Mouse (Mus musculus) heart, embryonic 10.5 days (tissue): ENCODE measurements at regions not wholly inside any gene's neighbourhood (a gene's known extent, or its start where the extent isn't known, plus 50 kb on each side); places are given as distances from the start of the nearest gene placed in this dataset.
A peak's percentile ranks its signal among the peaks of the same experiment; 100 is the strongest.

Experiments
- DNase-seq: peaks from one replicate; pipeline ENCODE4 v3.0.0-alpha.2; 2017; ENCODE audit warnings: low spot score
- H3K27ac ChIP-seq: fragments of 300-500 bp; sonication (generic); 2 replicates; pipeline ENCODE4 v1.5.1; 2016; ENCODE audit warnings: mild to moderate bottlenecking
- H3K27me3 ChIP-seq: fragments of 300-500 bp; sonication (generic); 2 replicates; pipeline ENCODE4 v1.6.1; 2016; ENCODE audit warnings: mild to moderate bottlenecking; ENCODE audit not compliant: poor library complexity, insufficient read depth, severe bottlenecking
- H3K36me3 ChIP-seq: fragments of 300-500 bp; sonication (generic); 2 replicates; pipeline ENCODE4 v1.6.1; 2016; ENCODE audit warnings: mild to moderate bottlenecking, moderate library complexity
- H3K4me1 ChIP-seq: fragments of 300-500 bp; sonication (generic); 2 replicates; pipeline ENCODE4 v1.6.1; 2016; ENCODE audit warnings: mild to moderate bottlenecking
- H3K4me3 ChIP-seq: fragments of 300-500 bp; sonication (generic); 2 replicates; pipeline ENCODE4 v1.5.1; 2016; ENCODE audit warnings: mild to moderate bottlenecking, moderate library complexity
- H3K9me3 ChIP-seq: fragments of 300-500 bp; sonication (generic); 2 replicates; pipeline ENCODE4 v1.6.1; 2016; ENCODE audit warnings: mild to moderate bottlenecking, moderate library complexity
- WGBS: fragments of 180-500 bp; shearing (Covaris S2); methylation state at CpG from one replicate; pipeline ENCODE4 v1.1.7; 2016; 5-methylcytosine and 5-hydroxymethylcytosine counted together

DNA sequence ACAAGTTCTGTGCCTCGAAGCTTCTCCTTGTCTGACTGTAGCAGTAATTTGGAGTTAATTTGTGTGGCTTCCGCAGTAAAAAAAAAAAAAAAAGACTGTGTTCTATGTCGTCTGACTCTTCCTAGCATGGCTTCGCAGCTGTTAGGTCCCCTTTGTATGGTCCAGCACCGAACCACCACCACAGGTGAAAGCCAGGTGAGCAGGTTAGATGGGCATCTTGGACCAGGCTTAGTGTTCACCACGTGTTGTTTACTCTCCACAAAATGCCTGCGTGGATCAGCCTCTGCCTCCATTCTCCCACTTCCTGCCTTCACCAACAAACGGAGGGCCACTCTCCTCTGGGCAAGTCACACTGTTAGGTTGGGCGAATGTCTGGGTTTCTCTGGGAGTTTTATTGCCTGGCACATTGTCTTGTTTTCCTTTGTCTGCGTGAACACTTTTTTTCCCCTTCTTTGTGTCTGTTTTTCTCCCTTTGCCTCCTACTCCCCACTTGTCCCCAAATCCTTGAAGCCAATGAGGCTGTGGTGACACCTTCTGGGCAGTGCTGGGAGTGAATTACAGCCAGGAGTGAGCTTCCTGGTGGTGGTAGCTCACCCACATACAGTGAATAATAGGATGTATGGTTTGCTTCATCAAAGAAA lies 308.1 kb upstream of the Pmfbp1 start:
- peak; percentile 81 for DNase-seq
- Histone ChIP-seq H3K27ac (peak overlapping the region; percentile 83), H3K36me3 (no peaks in the 10 kb centered on the region), H3K9me3 (no peaks in the 10 kb centered on the region), H3K4me1 (peaks cover 4% of the 10 kb centered on the region; the same call in 1 of the 2 replicates), H3K27me3 (no peaks in the 10 kb centered on the region), H3K4me3 (peak overlapping the region; percentile 39)
- 43% methylated on average over 10 of the region's 10 CpGs for WGBS

DNA sequence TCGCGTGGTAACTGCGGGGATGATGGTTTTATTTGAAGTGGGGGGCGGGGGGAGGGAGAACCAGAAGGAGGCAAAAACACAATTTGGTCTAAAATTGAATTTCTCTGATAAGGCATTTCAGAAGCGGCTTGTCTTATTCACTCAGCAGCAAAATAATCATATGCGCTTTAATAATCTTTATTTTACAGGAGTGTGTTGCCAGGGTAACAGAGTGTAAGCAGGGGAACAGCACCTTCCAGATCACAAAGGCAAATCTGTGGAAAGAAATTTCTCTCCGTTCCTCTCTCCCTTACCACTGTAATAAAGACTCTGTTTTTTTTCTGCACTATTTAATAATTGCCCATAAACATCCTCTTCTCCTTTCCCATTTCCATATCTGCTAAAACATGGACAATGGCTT lies 306.2 kb upstream of the Pmfbp1 start:
- no peaks in the 10 kb centered on the region for H3K9me3 ChIP-seq
- H3K4me1 ChIP-seq, result peaks cover 4% of the 10 kb centered on the region; the same call in 1 of the 2 replicates
- H3K4me3 ChIP-seq, result no peak overlapping the region
- 85% methylated on average over 7 of the region's 7 CpGs for WGBS
- no peak overlapping the region for H3K27ac ChIP-seq
- no peak for DNase-seq
- H3K36me3 ChIP-seq, result no peaks in the 10 kb centered on the region
- no peaks in the 10 kb centered on the region for H3K27me3 ChIP-seq

DNA sequence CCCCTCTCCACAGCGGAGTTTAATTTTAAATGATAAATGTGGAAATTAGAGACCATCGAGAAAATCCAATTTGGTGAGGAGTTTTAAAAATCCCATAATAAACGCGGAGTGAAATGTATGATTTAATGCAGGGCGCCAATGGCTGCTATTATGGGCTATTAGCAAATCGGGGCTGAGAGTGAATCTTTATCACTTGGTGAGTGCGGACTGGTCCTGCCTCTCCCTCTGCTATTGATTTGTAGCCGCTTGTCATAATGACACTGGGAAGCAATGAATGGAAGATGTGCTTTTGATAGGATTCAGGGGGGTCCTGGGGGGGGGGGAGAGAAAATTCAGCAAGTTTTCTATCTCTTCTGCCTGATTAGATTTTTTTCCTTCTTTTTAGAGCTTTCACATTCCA lies 279.6 kb upstream of the Pmfbp1 start:
- DNase-seq, result no peak
- no peaks in the 10 kb centered on the region for H3K27me3 ChIP-seq
- no peak overlapping the region for H3K4me3 ChIP-seq
- H3K9me3 ChIP-seq, result no peaks in the 10 kb centered on the region
- no peaks in the 10 kb centered on the region for H3K36me3 ChIP-seq
- H3K27ac ChIP-seq, result no peak overlapping the region
- no peaks in the 10 kb centered on the region for H3K4me1 ChIP-seq
- WGBS, result 83% methylated on average over 8 of the region's 8 CpGs

DNA sequence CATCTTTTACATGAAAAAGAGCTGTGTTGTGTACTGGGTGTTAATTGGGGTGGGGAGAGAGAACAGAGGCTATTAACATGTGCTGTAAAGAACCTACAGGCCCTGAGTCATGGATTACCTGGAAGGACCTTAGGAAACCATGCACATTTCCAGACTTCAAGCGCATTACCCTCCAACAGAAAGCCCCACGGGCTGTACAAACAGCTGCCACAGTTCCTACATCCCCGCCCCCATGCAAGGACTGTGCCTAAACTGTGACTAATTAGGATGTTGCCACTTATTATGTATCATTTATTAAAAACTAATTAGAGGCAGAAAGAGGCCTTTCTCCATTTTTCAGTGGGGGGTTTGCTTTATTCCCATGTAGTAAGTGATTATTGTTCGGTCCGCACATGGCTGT lies 277.5 kb upstream of the Pmfbp1 start:
- no peaks in the 10 kb centered on the region for H3K9me3 ChIP-seq
- no peak overlapping the region for H3K4me3 ChIP-seq
- H3K27me3 ChIP-seq, result no peaks in the 10 kb centered on the region
- H3K27ac ChIP-seq, result no peak overlapping the region
- no peaks in the 10 kb centered on the region for H3K36me3 ChIP-seq
- H3K4me1 ChIP-seq, result no peaks in the 10 kb centered on the region
- DNase-seq, result no peak
- WGBS, result 88% methylated on average over 5 of the region's 5 CpGs

DNA sequence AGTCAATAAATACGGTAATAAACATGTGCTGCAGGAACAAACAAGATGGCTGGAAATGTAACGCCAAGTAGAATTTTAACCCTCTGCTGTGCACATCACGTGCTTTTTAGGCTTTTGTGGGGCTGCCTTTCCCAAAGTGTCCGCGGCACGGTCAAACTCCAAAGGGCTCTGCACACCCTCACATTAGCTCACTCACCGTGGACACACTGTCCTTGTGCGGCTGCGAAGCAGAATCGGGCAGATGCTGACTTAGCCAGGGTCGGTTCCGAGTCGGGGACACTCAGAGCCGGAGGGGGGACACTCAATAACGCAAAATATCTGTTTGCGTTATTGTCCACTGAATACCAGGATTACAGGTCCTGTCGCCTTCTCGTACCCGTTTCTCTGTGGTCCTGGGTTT lies 276.5 kb upstream of the Pmfbp1 start:
- Histone ChIP-seq H3K9me3 (no peaks in the 10 kb centered on the region), H3K4me1 (no peaks in the 10 kb centered on the region), H3K27me3 (no peaks in the 10 kb centered on the region), H3K36me3 (no peaks in the 10 kb centered on the region), H3K27ac (no peak overlapping the region), H3K4me3 (no peak overlapping the region)
- no peak for DNase-seq
- 90% methylated on average over 19 of the region's 19 CpGs for WGBS

DNA sequence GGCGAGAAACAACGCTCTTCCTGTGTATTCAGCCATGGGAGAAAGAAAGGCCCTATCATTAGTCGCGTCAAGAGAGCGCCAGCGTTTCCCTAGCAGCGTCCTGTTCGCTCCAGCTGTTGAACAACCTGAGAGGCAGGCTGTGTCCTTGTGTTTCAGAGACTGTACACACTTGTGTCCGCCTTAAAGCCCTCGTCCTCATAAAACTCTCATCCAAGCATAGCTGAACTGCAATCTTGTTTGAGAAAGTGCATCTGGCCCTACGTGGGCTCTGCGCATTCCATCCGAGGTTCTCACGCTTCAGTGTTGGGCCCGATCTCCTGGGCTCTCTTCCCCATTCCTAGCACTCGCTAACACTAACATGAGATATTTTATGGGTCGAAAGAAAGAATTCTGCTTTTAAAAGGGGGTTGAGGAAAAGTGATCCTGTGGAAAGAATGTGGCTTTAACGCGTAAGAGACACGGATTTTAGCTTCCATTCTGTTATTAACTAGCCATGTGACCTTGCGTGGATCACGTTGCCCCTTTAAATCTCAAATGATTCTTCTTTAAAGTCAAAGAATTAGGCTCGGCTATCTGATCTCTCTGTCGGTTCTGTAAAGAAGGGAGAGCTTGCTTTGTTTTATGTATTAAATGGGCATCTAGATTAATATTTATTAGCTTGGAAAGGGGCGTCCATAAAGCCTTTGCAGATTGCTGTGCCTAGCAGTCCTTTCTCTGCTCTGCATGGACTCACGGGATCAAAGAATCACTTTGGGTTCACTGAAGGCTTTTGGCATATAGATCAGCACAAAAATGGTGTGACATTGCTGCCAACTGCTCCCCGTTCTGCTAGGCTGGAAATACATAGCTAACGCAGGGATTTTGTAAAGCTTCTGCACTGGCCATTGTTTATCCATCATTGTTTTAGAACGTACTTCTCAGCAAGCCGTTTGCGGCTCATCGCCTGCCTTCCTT lies 261.3 kb upstream of the Pmfbp1 start:
- no peak overlapping the region for H3K4me3 ChIP-seq
- H3K27me3 ChIP-seq, result no peaks in the 10 kb centered on the region
- WGBS, result 82% methylated on average over 32 of the region's 32 CpGs
- H3K27ac ChIP-seq, result no peak overlapping the region
- H3K9me3 ChIP-seq, result no peaks in the 10 kb centered on the region
- no peaks in the 10 kb centered on the region for H3K36me3 ChIP-seq
- no peak for DNase-seq
- no peaks in the 10 kb centered on the region for H3K4me1 ChIP-seq

DNA sequence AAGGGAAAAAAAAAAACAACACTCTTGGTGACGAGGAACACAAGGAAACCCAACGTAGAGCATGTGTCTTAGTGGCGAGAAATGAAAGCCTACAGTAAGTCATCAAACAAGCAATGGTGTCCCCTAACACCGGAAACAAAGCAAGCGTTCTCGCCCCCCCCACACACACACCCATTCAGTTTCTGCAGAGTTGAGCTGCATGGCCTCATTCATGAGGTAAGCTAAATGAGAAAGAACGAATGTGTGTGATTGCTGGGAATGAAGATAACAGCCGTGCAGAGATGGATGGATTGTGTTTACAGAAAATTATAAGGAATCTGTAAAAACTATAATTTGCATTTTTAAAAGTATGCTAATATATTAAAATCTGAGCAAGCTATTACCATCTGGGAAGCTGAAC lies 248.3 kb upstream of the Pmfbp1 start:
- DNase-seq, result no peak
- Histone ChIP-seq H3K9me3 (no peaks in the 10 kb centered on the region), H3K4me3 (no peak overlapping the region), H3K36me3 (no peaks in the 10 kb centered on the region), H3K27ac (no peak overlapping the region), H3K27me3 (no peaks in the 10 kb centered on the region), H3K4me1 (no peaks in the 10 kb centered on the region)
- WGBS, result 79% methylated on average over 8 of the region's 8 CpGs

DNA sequence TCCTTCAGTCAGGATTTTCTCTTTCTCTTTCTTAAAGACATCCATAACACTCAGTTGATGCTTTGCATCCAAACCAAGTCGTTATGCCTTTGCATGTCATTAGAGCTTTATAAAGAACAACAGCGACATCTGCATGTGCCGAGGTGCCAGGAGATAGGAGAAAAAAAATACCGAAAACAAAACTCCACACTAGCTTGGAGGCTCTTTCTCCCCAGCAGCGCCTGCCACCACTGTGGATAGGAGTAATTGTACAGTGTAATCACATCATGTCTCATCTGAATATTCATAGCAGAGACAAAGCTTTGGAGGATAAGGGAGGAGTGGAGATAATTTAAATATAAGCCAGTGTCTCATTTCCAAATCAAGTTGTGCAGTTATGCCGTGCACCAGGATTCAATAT lies 246.0 kb upstream of the Pmfbp1 start:
- WGBS, result 79% methylated on average over 6 of the region's 6 CpGs
- Histone ChIP-seq H3K4me1 (no peaks in the 10 kb centered on the region), H3K9me3 (no peaks in the 10 kb centered on the region), H3K4me3 (no peak overlapping the region), H3K27me3 (no peaks in the 10 kb centered on the region), H3K27ac (no peak overlapping the region), H3K36me3 (no peaks in the 10 kb centered on the region)
- no peak for DNase-seq

DNA sequence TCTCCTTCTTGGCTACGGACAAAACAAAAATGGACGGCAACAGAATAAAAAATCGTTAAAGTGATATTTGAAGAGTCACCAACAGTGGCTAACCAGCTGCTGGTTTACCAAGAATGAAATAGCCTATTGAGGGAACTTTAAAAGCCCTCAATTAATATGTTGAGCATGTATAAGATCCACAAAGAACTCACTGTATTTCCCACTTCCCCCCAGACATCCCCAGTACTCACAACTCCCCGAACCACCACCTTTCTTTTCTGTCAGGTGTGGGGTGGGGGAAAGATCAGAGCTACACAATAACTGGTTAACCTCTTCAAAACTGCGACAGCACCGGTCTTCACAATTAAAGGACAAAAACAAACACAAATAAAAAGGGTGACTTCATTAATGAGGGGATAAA lies 245.5 kb upstream of the Pmfbp1 start:
- Histone ChIP-seq H3K27me3 (no peaks in the 10 kb centered on the region), H3K4me1 (no peaks in the 10 kb centered on the region), H3K36me3 (no peaks in the 10 kb centered on the region), H3K9me3 (no peaks in the 10 kb centered on the region), H3K4me3 (no peak overlapping the region), H3K27ac (no peak overlapping the region)
- no peak for DNase-seq
- WGBS, result 87% methylated on average over 6 of the region's 6 CpGs

DNA sequence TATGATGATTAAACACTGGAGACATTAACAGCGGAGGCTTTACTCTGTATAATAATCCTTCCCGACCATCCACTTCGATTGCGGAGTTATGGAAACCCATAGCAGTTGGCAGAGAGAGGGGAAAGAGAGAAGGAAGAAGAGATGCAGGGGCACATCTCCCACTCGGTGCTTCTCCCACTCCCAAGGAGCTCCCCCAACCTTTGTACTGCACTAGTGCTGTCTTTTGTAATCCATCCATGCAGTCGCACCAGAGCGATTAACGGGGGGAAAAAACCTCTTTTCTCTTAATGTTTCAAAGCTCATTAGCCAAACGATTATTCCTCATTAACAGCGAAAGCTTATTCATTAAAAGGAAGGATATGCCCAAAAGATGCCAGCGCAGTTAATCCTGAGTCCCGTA lies 244.6 kb upstream of the Pmfbp1 start:
- Histone ChIP-seq H3K27me3 (no peaks in the 10 kb centered on the region), H3K36me3 (no peaks in the 10 kb centered on the region), H3K4me3 (no peak overlapping the region), H3K4me1 (no peaks in the 10 kb centered on the region), H3K9me3 (no peaks in the 10 kb centered on the region), H3K27ac (no peak overlapping the region)
- DNase-seq, result no peak
- WGBS, result 88% methylated on average over 12 of the region's 12 CpGs

DNA sequence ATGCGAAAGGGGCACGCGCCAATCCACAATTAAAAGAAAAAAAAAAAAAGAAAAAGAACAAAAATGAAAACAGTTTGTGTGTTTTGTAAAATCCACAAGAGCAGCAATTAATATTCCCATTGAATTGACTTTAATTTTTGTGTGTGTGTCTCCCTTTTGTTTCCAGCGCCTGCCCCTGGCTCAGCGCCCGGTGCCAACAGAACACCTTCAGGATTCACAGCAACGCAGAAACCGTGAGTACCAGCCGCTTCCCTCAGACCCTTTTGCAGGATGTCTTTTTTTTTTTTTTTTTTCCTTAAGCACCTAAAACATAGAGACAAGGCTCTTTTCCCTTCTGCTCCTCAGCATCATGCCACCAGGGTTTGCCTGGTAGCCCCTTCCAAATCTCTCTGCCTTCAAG lies 244.1 kb upstream of the Pmfbp1 start:
- DNase-seq, result no peak
- H3K27ac ChIP-seq, result no peak overlapping the region
- H3K27me3 ChIP-seq, result no peaks in the 10 kb centered on the region
- H3K9me3 ChIP-seq, result no peaks in the 10 kb centered on the region
- no peaks in the 10 kb centered on the region for H3K4me1 ChIP-seq
- H3K36me3 ChIP-seq, result no peaks in the 10 kb centered on the region
- 85% methylated on average over 9 of the region's 9 CpGs for WGBS
- H3K4me3 ChIP-seq, result no peak overlapping the region

DNA sequence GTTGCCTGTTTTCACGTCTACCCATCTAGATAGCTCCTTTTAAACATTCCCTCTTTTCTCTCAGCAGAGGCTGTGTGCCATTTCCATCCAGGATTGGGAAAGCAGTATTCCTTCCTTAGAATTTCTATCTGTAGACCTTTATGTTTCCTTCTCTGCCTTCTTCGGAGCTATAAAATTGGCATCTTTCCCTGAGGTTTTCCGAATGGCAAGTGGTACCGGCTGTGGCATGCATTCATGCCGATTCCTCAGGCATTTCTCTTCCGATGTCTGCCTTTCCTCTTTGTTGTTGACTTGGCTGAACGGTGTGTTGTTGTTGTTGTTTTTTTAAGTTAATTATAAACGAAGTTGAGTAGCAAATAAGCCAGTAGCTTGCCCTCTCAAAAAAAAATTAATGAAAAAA lies 243.3 kb upstream of the Pmfbp1 start:
- Histone ChIP-seq H3K4me1 (no peaks in the 10 kb centered on the region), H3K36me3 (no peaks in the 10 kb centered on the region), H3K9me3 (no peaks in the 10 kb centered on the region), H3K27me3 (no peaks in the 10 kb centered on the region), H3K27ac (no peak overlapping the region), H3K4me3 (no peak overlapping the region)
- no peak for DNase-seq
- 80% methylated on average over 8 of the region's 8 CpGs for WGBS

DNA sequence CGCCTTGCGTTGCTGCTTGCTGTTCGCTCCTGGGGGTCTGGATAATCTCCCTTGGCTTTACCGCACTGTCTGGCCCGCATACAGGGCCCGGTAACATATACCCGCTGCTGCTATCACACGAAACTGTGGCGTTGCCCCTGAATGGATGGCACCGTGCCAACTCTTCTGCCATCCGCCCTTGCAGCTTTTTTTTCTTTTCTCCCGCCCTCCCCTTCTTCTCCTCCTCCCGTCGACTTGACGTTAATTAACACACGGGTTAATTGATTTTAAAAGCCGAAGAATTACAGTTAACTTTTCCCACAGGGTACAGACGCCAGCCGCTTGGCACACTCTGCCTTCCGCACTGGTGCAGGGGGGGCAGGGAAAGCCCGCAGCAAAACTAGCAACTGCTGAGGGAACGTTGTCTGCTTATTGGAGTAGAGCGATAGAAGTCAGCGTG lies 242.4 kb upstream of the Pmfbp1 start:
- WGBS, result 82% methylated on average over 24 of the region's 24 CpGs
- H3K36me3 ChIP-seq, result no peaks in the 10 kb centered on the region
- H3K27me3 ChIP-seq, result no peaks in the 10 kb centered on the region
- H3K4me1 ChIP-seq, result no peaks in the 10 kb centered on the region
- H3K4me3 ChIP-seq, result no peak overlapping the region
- no peak for DNase-seq
- no peaks in the 10 kb centered on the region for H3K9me3 ChIP-seq
- H3K27ac ChIP-seq, result no peak overlapping the region
